Mouse (Mus musculus): ENCODE measurements at regions not wholly inside any gene's neighbourhood (a gene's known extent, or its start where the extent isn't known, plus 50 kb on each side); places are given as distances from the start of the nearest gene placed in this dataset.

- no peaks in the 10 kb centered on the region for H3K36me3 ChIP-seq (replicated peaks; ENCODE audit: control insufficient read depth, insufficient read depth)
- no peak overlapping the region for H3K27ac ChIP-seq
- no peak for DNase-seq (ENCODE audit: low spot score)
- peaks cover 20% of the 10 kb centered on the region for H3K4me1 ChIP-seq (replicated peaks; ENCODE audit: control insufficient read depth, insufficient read depth, low read length)
- H3K4me3 ChIP-seq (replicated peaks; ENCODE audit: low read length) = no peak overlapping the region
- no peak for ATAC-seq (ENCODE audit: low FRiP score)
- H3K9me3 ChIP-seq (ENCODE audit: control insufficient read depth, low read length) = no peaks in the 10 kb centered on the region
- no peak overlapping the region for H3K4me2 ChIP-seq (replicated peaks)
- 50% methylated on average over 5 of the region's 5 CpGs for WGBS
- H3K9ac ChIP-seq = no peak overlapping the region
- H3K27me3 ChIP-seq (ENCODE audit: control insufficient read depth, insufficient read depth, low read length) = no peaks in the 10 kb centered on the region
Measured at GRCm38 (mm10) chr13:37481514-37481913, 136.5 kb downstream of the Ly86 start.

- peaks cover 20% of the 10 kb centered on the region for H3K4me1 ChIP-seq (replicated peaks; ENCODE audit: control insufficient read depth, insufficient read depth, low read length)
- no peak for DNase-seq (ENCODE audit: low spot score)
- H3K27ac ChIP-seq = no peak overlapping the region
- no peak overlapping the region for H3K4me3 ChIP-seq (replicated peaks; ENCODE audit: low read length)
- no peak for ATAC-seq (ENCODE audit: low FRiP score)
- no peaks in the 10 kb centered on the region for H3K9me3 ChIP-seq (ENCODE audit: control insufficient read depth, low read length)
- H3K27me3 ChIP-seq (ENCODE audit: control insufficient read depth, insufficient read depth, low read length) = no peaks in the 10 kb centered on the region
- no peaks in the 10 kb centered on the region for H3K36me3 ChIP-seq (replicated peaks; ENCODE audit: control insufficient read depth, insufficient read depth)
- 61% methylated on average over 2 of the region's 2 CpGs for WGBS
- no peak overlapping the region for H3K4me2 ChIP-seq (replicated peaks)
- no peak overlapping the region for H3K9ac ChIP-seq
Measured at GRCm38 (mm10) chr13:37482038-37482437, 137.0 kb downstream of the Ly86 start.

- Histone ChIP-seq H3K4me2 (replicated peaks) (peak overlapping the region; percentile 50; the same call in 1 of the 2 replicates), H3K4me1 (replicated peaks; ENCODE audit: control insufficient read depth, insufficient read depth, low read length) (peaks cover 16% of the 10 kb centered on the region), H3K27ac (peak overlapping the region; percentile 29; the same call in 1 of the 2 replicates), H3K4me3 (replicated peaks; ENCODE audit: low read length) (no peak overlapping the region), H3K9ac (no peak overlapping the region), H3K27me3 (ENCODE audit: control insufficient read depth, insufficient read depth, low read length) (no peaks in the 10 kb centered on the region), H3K36me3 (replicated peaks; ENCODE audit: control insufficient read depth, insufficient read depth) (no peaks in the 10 kb centered on the region), H3K9me3 (ENCODE audit: control insufficient read depth, low read length) (no peaks in the 10 kb centered on the region)
- ATAC-seq (ENCODE audit: low FRiP score) = peak; percentile 66; the same call in 1 of the 2 replicates
- WGBS = 18% methylated on average over 10 of the region's 10 CpGs
- peak; percentile 71 for DNase-seq (ENCODE audit: low spot score)
Measured at GRCm38 (mm10) chr13:37482589-37482988, 137.6 kb downstream of the Ly86 start.

- peaks cover 11% of the 10 kb centered on the region for H3K4me1 ChIP-seq (replicated peaks; ENCODE audit: control insufficient read depth, insufficient read depth, low read length)
- WGBS = 13% methylated on average over 19 of the region's 19 CpGs
- peak overlapping the region; percentile 70 for H3K27ac ChIP-seq
- DNase-seq (ENCODE audit: low spot score) (no peak), ATAC-seq (ENCODE audit: low FRiP score) (peak; percentile 78)
- no peaks in the 10 kb centered on the region for H3K36me3 ChIP-seq (replicated peaks; ENCODE audit: control insufficient read depth, insufficient read depth)
- H3K9me3 ChIP-seq (ENCODE audit: control insufficient read depth, low read length) = no peaks in the 10 kb centered on the region
- H3K27me3 ChIP-seq (ENCODE audit: control insufficient read depth, insufficient read depth, low read length) = no peaks in the 10 kb centered on the region
- H3K4me2 ChIP-seq (replicated peaks) = peak overlapping the region; percentile 50
- peak overlapping the region; percentile 16 for H3K4me3 ChIP-seq (replicated peaks; ENCODE audit: low read length)
- H3K9ac ChIP-seq = peak overlapping the region; percentile 57
Measured at GRCm38 (mm10) chr13:37483010-37483855, 138.2 kb downstream of the Ly86 start.

- ATAC-seq (ENCODE audit: low FRiP score) (no peak), DNase-seq (ENCODE audit: low spot score) (no peak)
- Histone ChIP-seq H3K9ac (no peak overlapping the region), H3K27ac (no peak overlapping the region), H3K27me3 (ENCODE audit: control insufficient read depth, insufficient read depth, low read length) (no peaks in the 10 kb centered on the region), H3K9me3 (ENCODE audit: control insufficient read depth, low read length) (no peaks in the 10 kb centered on the region), H3K4me3 (replicated peaks; ENCODE audit: low read length) (no peak overlapping the region), H3K4me2 (replicated peaks) (no peak overlapping the region), H3K36me3 (replicated peaks; ENCODE audit: control insufficient read depth, insufficient read depth) (no peaks in the 10 kb centered on the region), H3K4me1 (replicated peaks; ENCODE audit: control insufficient read depth, insufficient read depth, low read length) (peaks cover 8% of the 10 kb centered on the region)
- WGBS = 83% methylated on average over 4 of the region's 4 CpGs
Measured at GRCm38 (mm10) chr13:37484631-37485030, 139.6 kb downstream of the Ly86 start.

GRCm38 (mm10) chr13:37492115-37493001 lies 147.3 kb downstream of the Ly86 start:
- Histone ChIP-seq H3K27ac (no peak overlapping the region), H3K27me3 (ENCODE audit: control insufficient read depth, insufficient read depth, low read length) (no peaks in the 10 kb centered on the region), H3K36me3 (replicated peaks; ENCODE audit: control insufficient read depth, insufficient read depth) (no peaks in the 10 kb centered on the region), H3K4me3 (replicated peaks; ENCODE audit: low read length) (no peak overlapping the region), H3K4me1 (replicated peaks; ENCODE audit: control insufficient read depth, insufficient read depth, low read length) (no peaks in the 10 kb centered on the region), H3K9me3 (ENCODE audit: control insufficient read depth, low read length) (no peaks in the 10 kb centered on the region), H3K9ac (no peak overlapping the region), H3K4me2 (replicated peaks) (no peak overlapping the region)
- WGBS = 78% methylated on average over 11 of the region's 11 CpGs
- ATAC-seq (ENCODE audit: low FRiP score) = no peak
- DNase-seq (ENCODE audit: low spot score) = no peak

GRCm38 (mm10) chr13:37493331-37493730 lies 148.3 kb downstream of the Ly86 start:
- WGBS = 100% methylated on average over 1 of the region's 1 CpGs
- Histone ChIP-seq H3K4me2 (replicated peaks) (no peak overlapping the region), H3K4me3 (replicated peaks; ENCODE audit: low read length) (no peak overlapping the region), H3K27ac (no peak overlapping the region), H3K9ac (no peak overlapping the region), H3K4me1 (replicated peaks; ENCODE audit: control insufficient read depth, insufficient read depth, low read length) (no peaks in the 10 kb centered on the region), H3K9me3 (ENCODE audit: control insufficient read depth, low read length) (no peaks in the 10 kb centered on the region), H3K36me3 (replicated peaks; ENCODE audit: control insufficient read depth, insufficient read depth) (no peaks in the 10 kb centered on the region), H3K27me3 (ENCODE audit: control insufficient read depth, insufficient read depth, low read length) (no peaks in the 10 kb centered on the region)
- ATAC-seq (ENCODE audit: low FRiP score) = no peak
- DNase-seq (ENCODE audit: low spot score) = no peak

GRCm38 (mm10) chr13:37495272-37495932 lies 150.4 kb downstream of the Ly86 start:
- no peak for ATAC-seq (ENCODE audit: low FRiP score)
- no peak for DNase-seq (ENCODE audit: low spot score)
- 82% methylated on average over 8 of the region's 8 CpGs for WGBS
- H3K4me2 ChIP-seq (replicated peaks) = no peak overlapping the region
- H3K27ac ChIP-seq = no peak overlapping the region
- no peak overlapping the region for H3K4me3 ChIP-seq (replicated peaks; ENCODE audit: low read length)
- no peaks in the 10 kb centered on the region for H3K9me3 ChIP-seq (ENCODE audit: control insufficient read depth, low read length)
- H3K27me3 ChIP-seq (ENCODE audit: control insufficient read depth, insufficient read depth, low read length) = no peaks in the 10 kb centered on the region
- no peaks in the 10 kb centered on the region for H3K4me1 ChIP-seq (replicated peaks; ENCODE audit: control insufficient read depth, insufficient read depth, low read length)
- no peak overlapping the region for H3K9ac ChIP-seq
- no peaks in the 10 kb centered on the region for H3K36me3 ChIP-seq (replicated peaks; ENCODE audit: control insufficient read depth, insufficient read depth)

- Histone ChIP-seq H3K36me3 (replicated peaks; ENCODE audit: control insufficient read depth, insufficient read depth) (no peaks in the 10 kb centered on the region), H3K9ac (no peak overlapping the region), H3K9me3 (ENCODE audit: control insufficient read depth, low read length) (no peaks in the 10 kb centered on the region), H3K4me3 (replicated peaks; ENCODE audit: low read length) (no peak overlapping the region), H3K4me2 (replicated peaks) (no peak overlapping the region), H3K27ac (no peak overlapping the region), H3K27me3 (ENCODE audit: control insufficient read depth, insufficient read depth, low read length) (no peaks in the 10 kb centered on the region), H3K4me1 (replicated peaks; ENCODE audit: control insufficient read depth, insufficient read depth, low read length) (no peaks in the 10 kb centered on the region)
- DNase-seq (ENCODE audit: low spot score) (no peak), ATAC-seq (ENCODE audit: low FRiP score) (no peak)
- 71% methylated on average over 3 of the region's 3 CpGs for WGBS
Measured at GRCm38 (mm10) chr13:37497986-37498385, 153.0 kb downstream of the Ly86 start.

Data from hindbrain, embryonic 14.5 days (tissue).